Comparison of ENCODE assay signal across 9 mouse cellular contexts in the genomic region with DNA sequence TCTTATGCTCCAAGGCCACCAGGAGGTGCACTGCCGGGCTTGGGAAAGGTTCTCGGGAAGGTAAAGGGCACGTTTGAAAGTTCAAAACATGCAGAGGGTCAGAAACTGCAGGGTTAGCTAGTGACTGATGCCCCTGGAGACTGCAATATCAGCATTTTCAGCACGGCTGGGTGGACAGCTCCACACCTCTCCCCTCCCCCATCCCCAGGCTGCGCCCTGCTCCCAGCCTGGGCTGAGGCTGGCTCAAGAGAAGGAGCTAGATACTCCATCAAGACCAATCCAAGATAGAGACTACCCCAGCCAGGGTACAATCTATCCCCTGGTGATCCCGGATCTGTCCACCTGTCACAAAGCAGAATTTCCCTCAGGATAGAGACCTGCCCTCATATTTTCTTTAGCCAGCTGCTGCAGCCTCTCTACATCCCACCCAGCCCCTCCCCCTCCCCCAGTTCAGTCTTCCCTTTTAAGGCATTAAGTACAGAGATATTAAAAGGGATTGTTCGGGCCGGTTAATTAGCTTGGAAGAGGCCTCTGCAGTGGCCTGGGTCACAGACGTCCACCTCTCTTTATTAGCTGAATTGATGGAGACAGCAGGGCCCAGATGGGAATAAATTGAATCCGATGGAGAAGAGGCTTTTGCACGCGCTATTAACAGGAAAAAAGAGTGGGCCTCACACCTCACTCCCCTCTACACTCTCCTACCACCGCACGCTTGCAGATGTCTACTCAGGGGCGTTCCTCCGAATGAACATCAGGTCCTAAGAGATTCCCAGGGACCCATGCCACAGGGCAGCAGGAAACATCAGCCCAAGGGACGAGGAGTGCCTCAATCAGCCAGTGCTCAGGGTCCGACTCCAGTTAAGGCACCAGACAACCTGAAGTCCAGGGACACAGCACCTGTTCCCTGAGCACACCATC.
DNase-seq lines count a peak whose midpoint lies in the region; ATAC-seq lines count a peak whose summit lies in the region.
"Had no signal": no experiment of that assay in that cellular context is flagged by ENCODE, and none has a peak within 500 bp of the region (broad histone marks: within the 10 kb centered on the region; RNA-seq: fewer than 3 reads in every experiment).

No protein-coding gene starts in this region.

- no peaks in the 10 kb centered on the region for H3K36me3 ChIP-seq in hindbrain, embryonic 16.5 days (ENCODE audit: control insufficient read depth, insufficient read depth, low read length)
- H3K36me3 ChIP-seq: heart, embryonic 13.5 days had no signal

- H3K27me3 ChIP-seq in hindbrain, embryonic 16.5 days (replicated peaks; ENCODE audit: control insufficient read depth, insufficient read depth, low read length): no peaks in the 10 kb centered on the region

- peak; percentile 44 for DNase-seq in lung, postnatal 14 days
- no peak for DNase-seq in lung, adult 18-20 months
- peak; percentile 45 to 58 for DNase-seq in adrenal gland, postnatal 36 days
- DNase-seq in cerebellum, adult 11 months: no peak
- DNase-seq in natural killer cell, adult 2 months (ENCODE audit: low spot score in 2 of 2): no peak

- no peak overlapping the region for H3K4me2 ChIP-seq in hindbrain, embryonic 16.5 days (ENCODE audit: low read length)
- H3K4me2 ChIP-seq: heart, embryonic 13.5 days had no signal

- 17% methylated on average over 18 of the region's 18 CpGs for WGBS in hindbrain, embryonic 16.5 days

- peak; percentile 24; the same call in 1 of the 2 replicates for ATAC-seq in hindbrain, embryonic 16.5 days
- peak; percentile 58; the same call in 1 of the 2 replicates for ATAC-seq in megakaryocyte-erythroid progenitor cell, adult 5-6 weeks (replicated peaks; ENCODE audit: low FRiP score, low TSS enrichment, poor library complexity, severe bottlenecking)
- ATAC-seq in erythroid progenitor cell, adult 5-6 weeks (replicated peaks; ENCODE audit: low FRiP score, poor library complexity, severe bottlenecking): no peak

- H3K9ac ChIP-seq in hindbrain, embryonic 16.5 days (ENCODE audit: low read depth, low read length): no peak overlapping the region
- H3K9ac ChIP-seq: heart, embryonic 13.5 days had no signal

- H3K27ac ChIP-seq in hindbrain, embryonic 16.5 days (ENCODE audit: low read depth, low read length): no peak overlapping the region
- H3K27ac ChIP-seq: heart, embryonic 13.5 days had no signal

- H3K9me3 ChIP-seq in hindbrain, embryonic 16.5 days (ENCODE audit: control insufficient read depth, low read length): no peaks in the 10 kb centered on the region
- H3K9me3 ChIP-seq: heart, embryonic 13.5 days had no signal

- H3K4me3 ChIP-seq in hindbrain, embryonic 16.5 days (ENCODE audit: low read length): no peak overlapping the region
- H3K4me3 ChIP-seq: heart, embryonic 13.5 days had no signal

- H3K4me1 ChIP-seq in hindbrain, embryonic 16.5 days (ENCODE audit: control insufficient read depth, insufficient read depth, low read depth, low read length): peaks cover 25% of the 10 kb centered on the region

Comparison
In these comparisons a context has a peak if more than half of its experiments do, and no peak if none do; other contexts are left out.
1. DNase-seq: peak in lung, postnatal 14 days (single experiment) and adrenal gland, postnatal 36 days (2 of 2); none in lung, adult 18-20 months (0 of 2), cerebellum, adult 11 months (single experiment) and natural killer cell, adult 2 months (0 of 2).